Mouse (Mus musculus) kidney, embryonic 14.5 days (tissue): ENCODE measurements at regions not wholly inside any gene's neighbourhood (a gene's known extent, or its start where the extent isn't known, plus 50 kb on each side); places are given as distances from the start of the nearest gene placed in this dataset.
A peak's percentile ranks its signal among the peaks of the same experiment; 100 is the strongest.

Experiments
- ATAC-seq: fragments of 200-750 bp; cut with Nextera tagmentation; 2 replicates; pipeline ENCODE4 v1.8.0; 2017; ENCODE audit warnings: moderate number of reproducible peaks, mild to moderate bottlenecking, moderate TSS enrichment, moderate library complexity; ENCODE audit not compliant: low FRiP score, low TSS enrichment
- H3K27ac ChIP-seq: fragments of 300-500 bp; sonication (generic); 2 replicates; pipeline ENCODE4 v1.5.1; 2014; ENCODE audit warnings: low read depth, mild to moderate bottlenecking, low read length, moderate library complexity, mixed read lengths
- H3K27me3 ChIP-seq: fragments of 300-500 bp; sonication (generic); 2 replicates; pipeline ENCODE4 v1.6.1; 2014; ENCODE audit warnings: mild to moderate bottlenecking, low read length; ENCODE audit not compliant: control insufficient read depth, insufficient read depth
- H3K36me3 ChIP-seq: fragments of 300-500 bp; sonication (generic); 2 replicates; pipeline ENCODE4 v1.6.1; 2014; ENCODE audit warnings: low read length, mixed read lengths; ENCODE audit not compliant: control insufficient read depth, insufficient read depth
- H3K4me1 ChIP-seq: fragments of 300-500 bp; sonication (generic); 2 replicates; pipeline ENCODE4 v1.6.1; 2014; ENCODE audit warnings: low read length, mixed read lengths; ENCODE audit not compliant: control insufficient read depth, insufficient read depth
- H3K4me2 ChIP-seq: fragments of 300-500 bp; sonication (generic); replicated peaks from 2 replicates; pipeline ENCODE4 v1.6.1; 2014; ENCODE audit warnings: low read depth, mild to moderate bottlenecking, low read length
- H3K4me3 ChIP-seq: fragments of 300-500 bp; sonication (generic); 2 replicates; pipeline ENCODE4 v1.5.1; 2014; ENCODE audit warnings: mild to moderate bottlenecking, low read length
- H3K9ac ChIP-seq: fragments of 300-500 bp; sonication (generic); 2 replicates; pipeline ENCODE4 v1.6.1; 2014; ENCODE audit warnings: low read depth, mild to moderate bottlenecking, low read length, moderate library complexity
- H3K9me3 ChIP-seq: fragments of 300-500 bp; sonication (generic); 2 replicates; pipeline ENCODE4 v1.6.1; 2016; ENCODE audit warnings: low read length; ENCODE audit not compliant: control insufficient read depth
- WGBS: fragments of 180-500 bp; shearing (Covaris S2); extraction: QIAGEN DNeasy Blood & Tissue Kit; methylation state at CpG from one replicate; pipeline ENCODE4 v1.1.7; 2014; 5-methylcytosine and 5-hydroxymethylcytosine counted together

DNA sequence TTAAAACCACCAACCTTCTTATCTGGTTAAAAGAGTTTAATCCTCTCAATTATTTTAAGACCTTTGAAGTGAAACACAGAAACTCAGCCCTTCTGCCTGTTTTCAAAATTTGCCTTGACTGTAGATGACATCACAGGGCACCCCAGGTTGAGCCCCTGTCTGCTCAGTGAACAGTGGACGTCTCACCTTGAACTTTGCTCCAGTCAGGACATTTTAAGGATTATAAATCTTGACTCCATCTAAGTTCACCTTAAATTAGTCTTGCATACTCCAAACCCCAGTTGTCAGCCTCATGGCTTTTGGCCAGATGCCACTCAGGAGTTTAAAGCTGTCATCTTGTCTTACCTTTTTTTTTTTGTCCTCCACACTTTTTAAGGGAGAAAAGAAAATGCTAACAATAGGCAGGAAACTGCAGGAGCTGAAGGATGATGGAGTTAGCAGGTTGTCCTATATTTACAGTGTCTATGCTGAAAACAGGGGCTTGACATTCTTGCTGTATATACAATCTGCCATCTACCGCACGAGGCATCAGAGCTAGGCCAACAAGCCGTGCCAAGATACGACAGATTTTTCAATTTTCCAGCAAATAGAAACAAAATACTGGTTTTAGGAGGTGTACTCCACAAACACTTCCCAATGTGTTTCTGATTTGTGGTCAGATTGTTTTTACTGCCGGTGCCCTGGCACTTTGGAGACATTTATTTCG, 195.4 kb downstream of the Tfec start:
- H3K9me3 ChIP-seq: no peaks in the 10 kb centered on the region
- no peak overlapping the region for H3K4me3 ChIP-seq
- no peaks in the 10 kb centered on the region for H3K4me1 ChIP-seq
- H3K36me3 ChIP-seq: no peaks in the 10 kb centered on the region
- H3K4me2 ChIP-seq: no peak overlapping the region
- no peaks in the 10 kb centered on the region for H3K27me3 ChIP-seq
- 48% methylated on average over 7 of the region's 7 CpGs for WGBS
- H3K27ac ChIP-seq: no peak overlapping the region
- H3K9ac ChIP-seq: no peak overlapping the region
- no peak for ATAC-seq

DNA sequence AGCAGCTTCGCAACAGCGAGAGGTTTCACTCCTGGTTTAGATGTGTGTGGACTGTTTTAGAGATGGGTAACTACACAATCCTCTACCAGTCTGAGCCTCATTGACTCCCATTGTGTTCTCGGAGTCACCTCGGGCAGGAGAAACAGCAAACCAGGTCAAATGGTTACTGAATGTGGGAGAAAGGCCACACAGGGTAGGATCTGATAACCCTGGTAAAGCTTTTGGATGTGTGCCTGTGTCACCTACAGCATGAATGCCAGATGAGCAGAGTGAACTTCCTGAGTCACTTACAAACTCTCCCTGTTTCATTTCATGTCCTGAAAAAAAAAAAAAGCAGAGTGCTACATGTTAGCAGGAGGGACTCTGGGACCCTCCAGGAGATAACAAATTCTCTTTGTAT, 201.0 kb downstream of the Tfec start:
- no peaks in the 10 kb centered on the region for H3K36me3 ChIP-seq
- no peak overlapping the region for H3K9ac ChIP-seq
- no peak for ATAC-seq
- no peak overlapping the region for H3K4me3 ChIP-seq
- no peaks in the 10 kb centered on the region for H3K27me3 ChIP-seq
- WGBS: 83% methylated on average over 4 of the region's 4 CpGs
- H3K4me2 ChIP-seq: no peak overlapping the region
- no peak overlapping the region for H3K27ac ChIP-seq
- no peaks in the 10 kb centered on the region for H3K9me3 ChIP-seq
- no peaks in the 10 kb centered on the region for H3K4me1 ChIP-seq

DNA sequence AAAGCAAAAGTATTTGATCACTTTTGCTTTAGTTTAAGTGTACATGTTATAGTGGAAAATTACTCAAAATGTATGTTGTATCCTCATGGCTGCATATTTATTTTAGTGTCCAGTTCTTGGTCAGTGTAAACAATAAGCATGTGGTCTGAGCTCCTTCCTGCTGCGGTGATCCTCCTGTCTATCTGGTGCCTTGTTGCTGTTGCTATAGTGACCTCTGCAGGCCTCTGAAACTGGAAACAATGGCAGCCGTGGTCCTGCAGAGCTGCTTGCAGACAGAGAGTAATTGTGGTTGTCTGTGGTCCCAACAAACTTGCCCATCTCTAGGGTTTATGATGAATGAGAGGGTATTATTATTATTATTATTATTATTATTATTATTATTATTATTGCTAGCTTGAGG, 230.2 kb downstream of the Tfec start:
- H3K9me3 ChIP-seq: no peaks in the 10 kb centered on the region
- H3K4me2 ChIP-seq: no peak overlapping the region
- H3K36me3 ChIP-seq: no peaks in the 10 kb centered on the region
- H3K27me3 ChIP-seq: no peaks in the 10 kb centered on the region
- 0% methylated on average over 2 of the region's 2 CpGs for WGBS
- no peaks in the 10 kb centered on the region for H3K4me1 ChIP-seq
- no peak overlapping the region for H3K27ac ChIP-seq
- peak; percentile 89 for ATAC-seq
- H3K4me3 ChIP-seq: no peak overlapping the region
- no peak overlapping the region for H3K9ac ChIP-seq

DNA sequence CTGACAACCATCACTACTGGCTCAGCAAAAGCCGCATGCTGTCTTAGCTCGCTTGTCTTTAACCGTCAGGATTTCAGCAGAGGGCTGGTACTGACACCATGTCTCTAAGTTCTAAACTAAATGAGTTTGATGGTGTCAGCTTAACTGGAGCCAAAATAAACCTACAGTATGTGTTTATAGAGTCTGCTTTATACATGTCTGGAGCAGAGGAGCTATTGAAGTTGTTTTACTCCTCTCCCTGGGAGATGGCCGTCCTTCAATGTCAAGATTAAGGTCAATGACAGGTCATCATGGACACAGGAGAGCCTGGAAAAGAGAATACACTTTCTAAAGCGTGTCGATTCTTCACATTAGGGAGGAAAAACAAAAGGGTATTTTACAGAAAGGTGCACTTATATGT, 231.0 kb downstream of the Tfec start:
- H3K27ac ChIP-seq: no peak overlapping the region
- H3K4me3 ChIP-seq: no peak overlapping the region
- H3K27me3 ChIP-seq: no peaks in the 10 kb centered on the region
- H3K9ac ChIP-seq: no peak overlapping the region
- WGBS: 17% methylated on average over 6 of the region's 6 CpGs
- no peaks in the 10 kb centered on the region for H3K9me3 ChIP-seq
- no peak overlapping the region for H3K4me2 ChIP-seq
- H3K4me1 ChIP-seq: no peaks in the 10 kb centered on the region
- H3K36me3 ChIP-seq: no peaks in the 10 kb centered on the region
- peak; percentile 80; the same call in 1 of the 2 replicates for ATAC-seq

DNA sequence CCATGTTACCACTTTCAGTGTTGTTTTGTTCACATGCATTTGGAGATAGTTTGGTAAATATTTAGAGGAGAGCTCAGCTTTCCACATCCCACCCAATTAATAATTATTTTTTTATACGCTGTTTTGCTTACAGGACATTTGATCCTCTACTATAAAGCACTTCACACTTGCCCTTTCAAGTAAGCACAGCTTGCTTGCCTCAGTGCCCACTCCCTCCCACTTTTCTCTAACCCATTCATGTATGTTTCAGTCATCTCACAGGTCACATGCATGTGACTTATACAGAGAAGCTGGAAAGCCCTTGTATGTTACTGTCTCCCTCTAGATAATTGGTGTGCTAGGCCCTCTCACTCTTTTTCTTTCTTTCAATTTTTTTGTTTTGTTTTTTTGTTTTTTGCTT, 252.0 kb downstream of the Tfec start:
- Histone ChIP-seq H3K36me3 (no peaks in the 10 kb centered on the region), H3K9ac (no peak overlapping the region), H3K4me3 (no peak overlapping the region), H3K4me1 (no peaks in the 10 kb centered on the region), H3K27me3 (no peaks in the 10 kb centered on the region), H3K9me3 (no peaks in the 10 kb centered on the region), H3K27ac (no peak overlapping the region), H3K4me2 (no peak overlapping the region)
- ATAC-seq: peak; percentile 35; the same call in 1 of the 2 replicates
- WGBS: 52% methylated on average over 1 of the region's 1 CpGs

DNA sequence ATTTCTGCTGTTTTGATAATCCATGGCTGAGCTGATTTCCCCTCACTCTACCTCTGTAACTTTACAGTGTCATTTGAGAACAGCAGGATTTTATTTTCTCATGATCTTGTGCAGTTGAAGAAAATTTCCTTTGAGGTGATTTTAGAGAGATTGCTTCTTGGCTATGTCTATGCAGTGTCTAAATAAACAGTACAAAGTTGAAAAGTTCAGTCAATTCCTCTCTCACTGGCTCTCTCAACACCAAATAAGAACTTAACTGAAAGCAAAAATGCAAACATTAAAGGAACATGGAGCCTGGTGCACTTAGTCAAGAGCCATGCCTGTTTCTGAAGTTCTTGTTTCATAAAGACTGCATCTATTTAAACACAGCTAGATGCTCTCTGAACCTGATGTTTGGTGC, 254.7 kb downstream of the Tfec start:
- Histone ChIP-seq H3K4me3 (no peak overlapping the region), H3K9me3 (no peaks in the 10 kb centered on the region), H3K4me1 (no peaks in the 10 kb centered on the region), H3K9ac (no peak overlapping the region), H3K27me3 (no peaks in the 10 kb centered on the region), H3K36me3 (no peaks in the 10 kb centered on the region), H3K27ac (no peak overlapping the region), H3K4me2 (no peak overlapping the region)
- no peak for ATAC-seq

DNA sequence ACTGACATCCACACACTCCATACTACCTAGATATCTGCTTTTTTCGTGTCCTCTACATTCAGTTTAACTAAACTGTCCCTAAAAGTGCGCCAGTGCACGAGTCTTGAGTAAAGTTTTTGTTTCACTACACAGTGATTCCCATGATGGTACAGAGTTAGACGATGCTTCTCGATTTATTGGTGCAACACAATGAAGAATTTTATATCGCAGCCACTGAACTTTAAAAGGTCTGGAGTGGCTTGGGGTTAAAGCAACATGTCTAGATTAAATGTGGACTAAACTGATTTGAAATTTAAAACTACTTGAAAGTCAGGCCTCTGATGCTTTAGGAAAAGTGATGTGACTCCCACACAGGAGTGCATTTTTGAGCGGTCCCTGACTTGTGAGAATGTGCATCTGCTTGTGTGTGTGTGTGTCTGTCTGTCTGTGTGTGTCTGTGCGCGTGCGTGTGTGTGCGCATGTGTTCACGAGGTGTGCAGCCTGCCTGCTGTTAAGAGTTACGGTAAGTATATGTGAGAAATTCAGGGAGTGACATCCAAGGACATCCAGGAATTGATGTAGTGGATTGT, 261.4 kb downstream of the Tfec start:
- H3K27me3 ChIP-seq: no peaks in the 10 kb centered on the region
- no peaks in the 10 kb centered on the region for H3K9me3 ChIP-seq
- H3K27ac ChIP-seq: no peak overlapping the region
- ATAC-seq: peak; percentile 86; the same call in 1 of the 2 replicates
- no peak overlapping the region for H3K4me2 ChIP-seq
- H3K4me3 ChIP-seq: no peak overlapping the region
- 39% methylated on average over 13 of the region's 13 CpGs for WGBS
- H3K4me1 ChIP-seq: no peaks in the 10 kb centered on the region
- H3K9ac ChIP-seq: no peak overlapping the region
- H3K36me3 ChIP-seq: no peaks in the 10 kb centered on the region

DNA sequence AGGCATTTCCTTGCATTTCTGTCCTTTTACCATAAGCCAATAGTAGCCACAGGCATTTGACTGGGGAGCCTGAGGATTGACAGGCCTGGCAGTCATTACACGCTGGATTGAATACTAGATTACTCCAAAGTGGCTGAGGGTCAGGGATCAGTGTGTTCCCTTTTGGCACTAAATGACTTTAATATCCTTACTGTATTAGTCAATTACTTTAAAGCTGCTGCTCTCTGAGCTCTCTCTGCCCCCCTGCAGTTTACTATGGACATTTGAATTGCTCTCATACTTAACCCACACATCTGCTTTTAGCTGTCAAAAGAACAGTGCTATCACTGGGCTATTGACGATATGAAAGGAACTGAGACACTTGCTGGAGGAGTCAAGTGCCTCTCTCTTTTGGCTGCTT, 262.1 kb downstream of the Tfec start:
- WGBS: 42% methylated on average over 2 of the region's 2 CpGs
- H3K9me3 ChIP-seq: no peaks in the 10 kb centered on the region
- H3K4me3 ChIP-seq: no peak overlapping the region
- ATAC-seq: peak; percentile 35; the same call in 1 of the 2 replicates
- no peaks in the 10 kb centered on the region for H3K27me3 ChIP-seq
- H3K9ac ChIP-seq: no peak overlapping the region
- no peak overlapping the region for H3K27ac ChIP-seq
- no peaks in the 10 kb centered on the region for H3K36me3 ChIP-seq
- H3K4me1 ChIP-seq: no peaks in the 10 kb centered on the region
- no peak overlapping the region for H3K4me2 ChIP-seq

GRCm38 (mm10) chr6:16607393-16608023, 290.7 kb downstream of the Tfec start:
- Histone ChIP-seq H3K4me2 (no peak overlapping the region), H3K27me3 (no peaks in the 10 kb centered on the region), H3K36me3 (no peaks in the 10 kb centered on the region), H3K4me1 (no peaks in the 10 kb centered on the region), H3K27ac (no peak overlapping the region), H3K9ac (no peak overlapping the region), H3K9me3 (no peaks in the 10 kb centered on the region), H3K4me3 (no peak overlapping the region)
- ATAC-seq: peak; percentile 79
- WGBS: 42% methylated on average over 9 of the region's 9 CpGs
